Mouse (Mus musculus): ENCODE results near the gene Gpx8. TPM values are rescaled to one million over a fixed set of nuclear protein-coding genes. Genes with fewer than 3 reads are reported as not detected.

Gpx8 gene
- total RNA-seq, 1 experiment: 35.5 TPM

DNA sequence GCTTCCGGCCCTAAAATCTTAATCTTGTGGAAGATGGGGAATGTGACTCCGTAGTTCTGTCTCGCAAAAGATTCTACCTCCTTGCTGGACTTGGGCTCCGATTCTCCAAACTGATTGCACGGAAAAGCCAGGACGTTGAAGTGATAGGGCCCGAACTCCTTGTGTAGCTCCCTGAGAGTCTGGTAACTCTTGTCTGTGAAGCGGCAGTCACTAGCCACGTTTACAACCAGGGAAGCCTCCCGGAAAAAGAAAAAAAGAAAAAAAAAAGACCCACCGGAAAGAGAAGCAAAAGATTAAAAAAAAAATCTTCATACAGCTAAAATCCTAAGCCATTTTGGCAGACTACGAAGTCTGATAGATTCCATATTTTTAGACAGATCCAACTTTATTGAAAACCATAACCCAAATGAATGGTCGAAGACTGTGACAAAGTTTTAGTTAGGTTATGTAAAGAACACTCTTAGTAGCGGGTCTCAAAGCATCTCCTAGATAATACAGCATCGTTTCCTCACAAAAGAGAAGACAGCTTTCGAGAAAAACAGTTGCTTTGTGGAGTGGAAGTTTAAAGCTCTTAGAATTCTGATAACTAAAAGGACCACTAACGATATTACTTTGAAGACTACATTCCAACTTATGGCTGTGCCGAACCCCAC is 626 bp downstream of the Gpx8 start:
- Histone ChIP-seq H3K4me1 (ENCODE audit: control insufficient read depth in 2 of 2, insufficient read depth in 2 of 2, low read length in 2 of 2, poor library complexity in 1 of 2) (peaks cover 0 to 2% of the 10 kb centered on the region in 2 experiments; a peak in 1 of 4 replicates), H3K9ac (ENCODE audit: insufficient read depth, low read depth, low read length, poor library complexity, severe bottlenecking) (no peak overlapping the region), H3K4me3 (ENCODE audit: insufficient read depth in 1 of 2, low read depth in 1 of 2, low read length in 2 of 2, poor library complexity in 1 of 2, severe bottlenecking in 1 of 2) (peak overlapping the region; percentile 61 to 66), H3K27ac (ENCODE audit: insufficient read depth, low read depth, low read length, poor library complexity, severe bottlenecking) (no peak overlapping the region), H3K9me3 (ENCODE audit: control insufficient read depth, insufficient read depth, low read depth, low read length) (no peaks in the 10 kb centered on the region), H3K36me3 (ENCODE audit: control insufficient read depth, insufficient read depth, low read length, poor library complexity, severe bottlenecking) (no peaks in the 10 kb centered on the region)
- in situ Hi-C loops (cut with MboI; ENCODE audit: low sequenced_read_pairs in 2 of 2, unreplicated experiment in 2 of 2): loop anchor here in 1 of 2 experiments (10.0 kb wide), 1 partner anchor 209 kb away; no protein-coding TSS in a partner anchor
- no peak for DNase-seq (ENCODE audit: low read depth, low spot score)
- TF ChIP-seq HCFC1 (IDR thresholded peaks at IDR 0.05; ENCODE audit: borderline replicate concordance, insufficient read depth, low read length): no peak
- TF ChIP-seq MAFK (IDR thresholded peaks at IDR 0.05; ENCODE audit: insufficient read depth, low read depth, low read length): no peak

DNA sequence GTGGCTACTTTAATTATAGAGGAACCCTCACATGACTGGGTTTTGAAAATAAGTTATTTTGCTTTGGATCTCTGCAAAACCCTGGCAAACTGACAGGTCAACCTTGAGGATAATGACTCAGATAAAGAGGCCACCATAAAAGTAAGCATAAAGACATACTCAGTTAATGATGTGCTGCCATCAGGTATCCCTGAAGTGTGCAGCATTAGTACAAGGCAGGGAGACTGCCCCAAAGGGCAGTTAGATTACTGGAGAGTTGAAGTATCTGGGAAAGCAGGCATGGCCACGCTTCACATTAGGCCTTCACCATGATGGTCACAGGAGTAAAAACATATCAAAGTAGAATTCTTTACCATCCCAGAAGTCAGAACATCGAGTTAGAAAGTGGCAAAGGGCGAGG is 1.3 kb downstream of the Gpx8 start:
- Histone ChIP-seq H3K4me3 (ENCODE audit: insufficient read depth in 1 of 2, low read depth in 1 of 2, low read length in 2 of 2, poor library complexity in 1 of 2, severe bottlenecking in 1 of 2) (no peak overlapping the region), H3K36me3 (ENCODE audit: control insufficient read depth, insufficient read depth, low read length, poor library complexity, severe bottlenecking) (no peaks in the 10 kb centered on the region)

DNA sequence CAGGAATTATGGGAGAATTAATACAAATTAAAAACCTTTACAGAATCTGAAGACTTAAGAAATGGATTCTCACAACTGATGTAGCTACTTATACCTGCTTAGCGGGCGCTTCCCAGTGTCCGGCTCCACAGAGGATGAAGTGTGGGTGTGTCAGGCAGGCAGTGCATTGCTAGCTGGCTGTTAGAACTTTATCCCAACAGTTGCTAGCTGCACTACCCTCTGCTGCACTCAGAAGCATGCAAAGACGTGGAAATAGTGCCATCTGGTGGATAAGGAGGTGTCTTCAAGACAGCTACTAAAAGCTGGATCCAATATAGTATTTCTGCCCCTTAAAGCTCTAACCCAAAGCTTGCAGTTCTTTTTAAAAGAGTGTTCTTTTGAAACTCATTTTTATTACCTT is 10.4 kb downstream of the Gpx8 start:
- in situ Hi-C loops (cut with MboI; ENCODE audit: low sequenced_read_pairs in 2 of 2, unreplicated experiment in 2 of 2): no loop called here
- TF ChIP-seq ZC3H11A (IDR thresholded peaks at IDR 0.05; ENCODE audit: borderline replicate concordance, low read depth, low read length): peak; percentile 96
- TF ChIP-seq ZNF384 (IDR thresholded peaks at IDR 0.05; ENCODE audit: low read depth, low read length): no peak
- Histone ChIP-seq H3K27ac (ENCODE audit: insufficient read depth, low read depth, low read length, poor library complexity, severe bottlenecking) (no peak overlapping the region), H3K4me3 (ENCODE audit: insufficient read depth in 1 of 2, low read depth in 1 of 2, low read length in 2 of 2, poor library complexity in 1 of 2, severe bottlenecking in 1 of 2) (peak overlapping the region; percentile 60 to 63; a peak in 1 of 4 replicates), H3K9ac (ENCODE audit: insufficient read depth, low read depth, low read length, poor library complexity, severe bottlenecking) (no peak overlapping the region), H3K4me1 (ENCODE audit: control insufficient read depth in 2 of 2, insufficient read depth in 2 of 2, low read length in 2 of 2, poor library complexity in 1 of 2) (peaks cover under 1 to 7% of the 10 kb centered on the region in 2 experiments; a peak in 1 of 4 replicates), H3K9me3 (ENCODE audit: control insufficient read depth, insufficient read depth, low read depth, low read length) (no peaks in the 10 kb centered on the region), H3K36me3 (ENCODE audit: control insufficient read depth, insufficient read depth, low read length, poor library complexity, severe bottlenecking) (no peaks in the 10 kb centered on the region)
- peak; percentile 90 for DNase-seq (ENCODE audit: low read depth, low spot score)

More for the DNA sequence above, 1.3 kb downstream of the Gpx8 start:
- Histone ChIP-seq H3K9me3 (ENCODE audit: control insufficient read depth, insufficient read depth, low read depth, low read length) (no peaks in the 10 kb centered on the region), H3K4me1 (ENCODE audit: control insufficient read depth in 2 of 2, insufficient read depth in 2 of 2, low read length in 2 of 2, poor library complexity in 1 of 2) (peaks cover 0 to 2% of the 10 kb centered on the region in 2 experiments; a peak in 1 of 4 replicates), H3K27ac (ENCODE audit: insufficient read depth, low read depth, low read length, poor library complexity, severe bottlenecking) (no peak overlapping the region), H3K9ac (ENCODE audit: insufficient read depth, low read depth, low read length, poor library complexity, severe bottlenecking) (no peak overlapping the region)
- TF ChIP-seq MAFK (IDR thresholded peaks at IDR 0.05; ENCODE audit: insufficient read depth, low read depth, low read length) (no peak), ZC3H11A (IDR thresholded peaks at IDR 0.05; ENCODE audit: borderline replicate concordance, low read depth, low read length) (no peak), CHD2 (IDR thresholded peaks at IDR 0.05; ENCODE audit: low read depth, low read length) (no peak), ZNF384 (IDR thresholded peaks at IDR 0.05; ENCODE audit: low read depth, low read length) (no peak), HCFC1 (IDR thresholded peaks at IDR 0.05; ENCODE audit: borderline replicate concordance, insufficient read depth, low read length) (no peak)
- in situ Hi-C loops (cut with MboI; ENCODE audit: low sequenced_read_pairs in 2 of 2, unreplicated experiment in 2 of 2): loop anchor here in 1 of 2 experiments (10.0 kb wide), 1 partner anchor 210 kb away; no protein-coding TSS in a partner anchor
- DNase-seq (ENCODE audit: low read depth, low spot score): no peak

DNA sequence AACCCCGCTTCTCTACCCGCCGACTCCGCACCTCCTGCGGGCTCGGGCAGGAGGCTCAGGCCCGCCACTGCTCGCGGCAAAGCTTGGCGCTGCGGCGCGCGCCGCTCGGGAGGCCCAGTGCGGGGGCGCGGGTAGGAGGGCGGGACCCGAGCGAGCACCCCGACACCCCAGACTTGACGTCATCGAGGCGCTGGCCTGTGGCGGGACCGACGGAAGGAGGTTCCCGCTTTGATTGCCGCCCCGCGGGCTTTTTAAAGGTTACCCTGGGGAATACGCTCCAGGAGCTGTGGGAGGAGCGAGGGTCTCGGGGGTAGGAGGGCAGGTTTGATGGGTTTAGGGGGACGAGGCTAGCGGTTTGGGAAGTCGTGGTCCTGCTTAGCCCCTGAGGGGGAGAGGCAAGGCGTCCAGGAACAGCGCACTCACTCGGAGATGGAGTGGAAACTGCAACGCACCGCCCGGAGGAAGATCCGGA is 11.2 kb downstream of the Gpx8 start, which contains the start of gene Cdc20b:
Cdc20b (plus strand) TSS at position 162 of the 472 bp plus-strand sequence.
- no peak for DNase-seq (ENCODE audit: low read depth, low spot score)
- peak within 1 kb of the TSS; percentile 41; the same call in 1 of the 2 replicates for H3K9ac ChIP-seq (ENCODE audit: insufficient read depth, low read depth, low read length, poor library complexity, severe bottlenecking)
- in situ Hi-C loops (cut with MboI; ENCODE audit: low sequenced_read_pairs in 2 of 2, unreplicated experiment in 2 of 2): no loop called here
- H3K4me3 ChIP-seq (ENCODE audit: insufficient read depth in 1 of 2, low read depth in 1 of 2, low read length in 2 of 2, poor library complexity in 1 of 2, severe bottlenecking in 1 of 2): peak within 1 kb of the TSS; percentile 60 to 63
- no peaks in the 10 kb centered on the region for H3K36me3 ChIP-seq (ENCODE audit: control insufficient read depth, insufficient read depth, low read length, poor library complexity, severe bottlenecking)
- H3K4me1 ChIP-seq (ENCODE audit: control insufficient read depth in 2 of 2, insufficient read depth in 2 of 2, low read length in 2 of 2, poor library complexity in 1 of 2): peaks cover 0 to 8% of the 10 kb centered on the region in 2 experiments; a peak in 2 of 4 replicates
- no peaks in the 10 kb centered on the region for H3K9me3 ChIP-seq (ENCODE audit: control insufficient read depth, insufficient read depth, low read depth, low read length)
- peak; percentile 15; the same call in 1 of the 2 replicates for TF ChIP-seq HCFC1 (IDR thresholded peaks at IDR 0.05; ENCODE audit: borderline replicate concordance, insufficient read depth, low read length)
- TF ChIP-seq CHD2 (IDR thresholded peaks at IDR 0.05; ENCODE audit: low read depth, low read length): no peak
- no peak within 1 kb of the TSS for H3K27ac ChIP-seq (ENCODE audit: insufficient read depth, low read depth, low read length, poor library complexity, severe bottlenecking)

All from ES-E14 (cell line).